Mouse (Mus musculus): ENCODE measurements around the gene Hacl1.

Gene Hacl1

DNA sequence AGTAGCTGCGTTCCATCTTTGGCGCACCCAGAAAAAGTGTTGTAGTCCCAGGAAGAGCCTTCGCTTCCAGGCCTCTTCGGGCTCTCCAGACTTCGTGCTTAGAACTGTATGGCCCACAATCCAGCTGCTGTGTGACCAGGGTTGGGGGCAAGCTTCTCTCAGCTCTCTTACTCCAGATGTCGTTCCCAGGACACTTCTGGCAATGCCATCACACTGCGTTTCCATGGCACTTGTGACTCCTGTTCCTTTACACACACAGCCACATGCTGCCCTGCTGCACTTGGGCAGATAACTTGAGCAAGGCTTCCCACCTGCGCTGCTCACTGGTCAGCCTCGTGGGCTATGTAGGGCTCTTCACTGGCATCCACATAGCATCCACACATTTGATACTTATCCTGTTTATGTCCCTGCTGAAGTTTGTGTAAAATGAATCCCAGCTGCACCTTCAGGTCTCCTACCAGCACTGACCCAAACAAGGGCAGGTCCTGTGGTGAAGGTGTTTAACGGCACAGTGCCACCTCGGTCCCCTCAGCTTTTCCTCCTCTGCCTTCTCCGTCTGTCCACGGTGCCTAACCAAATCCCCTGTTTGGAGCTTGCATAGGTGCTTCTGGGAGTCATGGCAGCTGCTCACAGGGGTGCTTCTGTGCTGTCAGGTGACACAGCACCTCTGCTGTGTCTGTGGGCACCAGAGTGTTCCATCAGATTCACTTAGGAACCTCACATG is 22.5 kb upstream of the Hacl1 start:
- in situ Hi-C loops (cut with MboI; ENCODE audit: low sequenced_read_pairs) = loop anchor here (25.0 kb wide), 1 partner anchor 274 kb away; no protein-coding TSS in a partner anchor

DNA sequence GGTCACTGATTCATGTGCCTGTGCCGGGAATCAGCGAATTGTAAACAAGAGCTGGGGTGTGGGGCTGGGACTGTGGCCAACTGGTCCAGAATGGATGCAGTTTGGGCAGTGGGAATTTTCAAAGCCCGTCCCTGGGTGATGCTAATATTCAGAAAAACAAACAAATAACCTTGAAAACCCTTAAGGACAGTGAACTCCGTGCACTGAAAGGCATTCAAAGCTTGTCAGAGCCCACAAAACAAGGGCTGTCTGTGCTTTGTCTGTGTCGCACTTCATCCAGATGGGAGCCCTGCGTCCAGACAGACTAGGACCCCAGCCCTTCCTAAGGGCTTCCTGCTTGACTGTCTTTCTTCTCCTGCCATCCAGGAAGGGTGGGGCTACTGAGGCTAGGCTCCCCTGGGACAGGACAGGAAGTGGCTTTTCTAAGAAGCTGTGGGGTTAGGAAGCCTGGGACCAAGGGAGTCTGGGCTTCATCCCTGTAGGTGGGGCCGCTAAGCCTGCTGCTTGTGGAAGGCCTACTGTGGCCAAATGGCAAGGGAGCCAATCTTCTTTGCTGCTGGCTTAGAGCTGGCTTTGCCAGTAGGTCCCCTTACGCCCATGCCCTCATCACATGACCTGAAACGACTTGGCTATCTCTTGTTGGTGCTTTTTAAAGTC is 21.6 kb upstream of the Hacl1 start:
- in situ Hi-C loops (cut with MboI; ENCODE audit: low sequenced_read_pairs) = loop anchor here (25.0 kb wide), 1 partner anchor 275 kb away; no protein-coding TSS in a partner anchor

DNA sequence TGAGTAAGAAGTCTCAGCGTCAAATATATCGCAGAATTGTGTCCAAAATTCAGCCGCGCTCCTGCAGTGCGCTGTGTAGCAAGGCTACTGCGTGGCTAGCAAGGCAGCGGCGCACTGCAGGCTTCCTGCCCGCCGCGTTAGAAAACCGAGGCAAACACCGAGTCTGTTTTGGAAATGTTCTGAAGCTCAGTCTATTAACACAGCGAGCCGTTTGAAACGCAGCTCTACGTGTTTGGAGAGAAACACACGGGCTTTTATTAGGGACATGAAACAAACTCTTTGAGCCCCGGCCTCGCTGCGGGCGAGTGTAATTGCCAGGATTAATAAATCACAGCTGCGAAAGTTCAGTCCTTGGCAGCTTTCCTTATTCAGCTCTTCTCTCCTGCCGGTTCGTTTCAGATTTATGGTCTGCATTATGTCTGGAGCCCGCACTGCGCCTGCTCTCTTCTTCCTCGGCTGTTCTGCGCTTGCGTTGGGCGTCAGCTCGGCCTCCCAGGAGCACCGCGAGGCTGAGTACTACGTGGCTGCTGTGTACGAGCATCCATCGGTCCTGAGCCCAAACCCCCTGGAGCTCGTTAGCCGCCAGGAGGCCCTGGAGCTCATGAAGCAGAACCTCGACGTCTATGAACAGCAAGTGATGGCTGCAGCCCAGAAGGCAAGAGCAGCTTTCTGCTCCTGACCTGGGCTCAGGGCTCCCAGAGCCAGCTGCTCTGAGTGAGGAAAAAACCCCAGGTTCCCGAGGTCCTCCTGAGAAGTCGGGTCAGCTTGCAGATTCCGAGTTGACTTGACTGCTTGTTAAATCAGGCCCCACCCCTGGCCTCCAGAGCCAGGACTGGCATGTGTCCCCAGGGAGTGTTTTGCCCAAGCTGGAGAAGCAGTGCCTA is 20.8 kb upstream of the Hacl1 start:
- in situ Hi-C loops (cut with MboI; ENCODE audit: low sequenced_read_pairs) = loop anchor here (25.0 kb wide), 1 partner anchor 275 kb away; no protein-coding TSS in a partner anchor

DNA sequence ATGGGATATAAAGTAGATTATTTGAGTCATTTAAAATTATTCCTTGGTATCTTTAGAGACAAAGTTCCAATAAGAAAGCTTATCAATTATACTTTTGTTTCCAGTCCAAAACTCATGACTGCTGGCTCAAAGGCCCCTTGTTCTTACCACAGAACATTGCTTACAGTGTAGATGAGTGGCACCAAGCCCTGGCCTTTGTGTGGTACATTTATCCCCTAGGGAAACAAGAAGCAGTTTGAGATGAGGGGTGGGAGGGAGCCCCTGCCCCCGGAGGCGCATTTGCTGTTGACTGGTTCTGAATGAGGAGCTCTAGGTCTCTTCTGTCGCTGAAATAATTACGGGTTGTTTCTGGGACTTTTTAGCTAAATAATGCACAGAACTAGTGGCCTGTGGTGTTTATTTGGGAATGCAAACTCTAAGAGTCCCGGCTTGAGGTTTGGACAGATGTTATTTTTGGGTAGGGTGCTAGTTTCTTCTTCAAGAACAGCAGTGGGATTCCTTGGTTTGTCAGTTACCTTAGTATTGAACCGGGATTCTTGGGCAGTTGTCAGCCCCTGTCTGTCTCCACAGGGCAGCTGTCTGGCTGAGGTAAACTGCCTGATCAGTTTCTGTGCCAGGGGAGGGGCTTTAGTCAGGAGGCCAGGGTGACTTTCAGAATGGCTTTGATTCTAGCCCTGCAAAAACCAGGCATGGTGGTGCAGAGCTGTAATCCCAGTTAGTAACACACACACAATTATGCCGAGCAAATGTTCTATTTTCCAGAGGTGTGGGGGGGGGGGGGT is 19.4 kb upstream of the Hacl1 start:
- in situ Hi-C loops (cut with MboI; ENCODE audit: low sequenced_read_pairs) = loop anchor here (25.0 kb wide), 1 partner anchor 277 kb away; no protein-coding TSS in a partner anchor

DNA sequence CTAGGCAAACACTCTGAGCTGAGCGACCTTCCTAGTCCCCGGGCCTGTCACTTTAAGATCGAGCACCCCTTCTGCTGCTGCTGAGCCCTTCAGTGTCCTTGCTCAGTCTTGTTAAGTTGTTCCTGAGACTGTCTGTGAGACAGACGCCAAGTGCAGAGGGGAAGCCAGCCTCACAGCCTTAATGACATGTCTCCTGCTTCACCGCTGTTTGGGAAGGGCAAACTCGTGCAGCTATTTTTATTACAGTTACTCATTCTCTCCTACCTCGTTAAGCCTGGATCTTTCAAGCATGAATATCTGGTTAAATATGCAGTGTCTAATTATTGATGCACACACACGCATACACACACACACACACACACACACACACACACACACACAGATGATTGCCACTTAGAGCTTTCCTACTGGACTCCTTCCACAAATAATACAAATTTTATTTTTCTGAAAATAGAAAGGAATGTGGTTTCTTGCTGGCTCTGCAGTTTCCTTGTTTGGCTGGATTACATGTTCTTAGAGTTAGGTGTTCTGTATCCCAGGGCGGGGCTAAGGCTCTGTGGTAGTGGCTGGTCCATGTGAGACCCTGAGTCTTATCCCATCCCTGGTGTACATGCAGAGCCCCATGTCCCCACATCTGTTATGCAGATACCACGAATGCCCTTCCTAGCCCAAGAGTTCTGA is 18.6 kb upstream of the Hacl1 start:
- in situ Hi-C loops (cut with MboI; ENCODE audit: low sequenced_read_pairs) = loop anchor here (5.0 to 25.0 kb wide), 3 partner anchors 128 to 415 kb away; no protein-coding TSS in a partner anchor

DNA sequence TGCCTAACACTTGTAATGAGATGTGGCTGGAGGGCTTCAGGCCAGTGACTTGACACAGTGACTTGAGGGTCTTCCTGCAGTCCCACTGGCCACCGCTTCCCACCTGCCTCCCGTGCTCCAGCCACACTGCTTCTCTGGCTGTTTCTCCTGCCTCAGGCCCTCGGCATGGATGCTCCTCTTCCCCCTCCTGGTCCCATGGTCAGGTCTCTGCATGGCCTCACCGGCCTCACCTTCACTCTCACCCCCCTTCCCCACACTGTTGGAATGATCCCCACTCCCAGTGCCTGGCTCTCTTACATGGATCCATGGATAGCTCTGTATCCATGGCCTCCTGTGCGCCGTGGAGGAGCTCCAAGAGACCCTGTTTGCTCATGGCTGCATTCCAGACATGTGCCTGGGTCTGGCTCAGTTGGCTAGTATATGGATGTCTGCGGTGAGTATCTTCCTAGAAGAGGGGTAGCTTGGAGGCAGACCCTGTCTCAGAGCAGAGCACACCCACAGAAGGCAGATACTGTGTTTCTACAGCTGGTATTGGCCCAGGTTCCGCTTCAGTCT is 17.1 kb upstream of the Hacl1 start:
- in situ Hi-C loops (cut with MboI; ENCODE audit: low sequenced_read_pairs) = loop anchor here (5.0 to 25.0 kb wide), 3 partner anchors 129 to 417 kb away; no protein-coding TSS in a partner anchor

DNA sequence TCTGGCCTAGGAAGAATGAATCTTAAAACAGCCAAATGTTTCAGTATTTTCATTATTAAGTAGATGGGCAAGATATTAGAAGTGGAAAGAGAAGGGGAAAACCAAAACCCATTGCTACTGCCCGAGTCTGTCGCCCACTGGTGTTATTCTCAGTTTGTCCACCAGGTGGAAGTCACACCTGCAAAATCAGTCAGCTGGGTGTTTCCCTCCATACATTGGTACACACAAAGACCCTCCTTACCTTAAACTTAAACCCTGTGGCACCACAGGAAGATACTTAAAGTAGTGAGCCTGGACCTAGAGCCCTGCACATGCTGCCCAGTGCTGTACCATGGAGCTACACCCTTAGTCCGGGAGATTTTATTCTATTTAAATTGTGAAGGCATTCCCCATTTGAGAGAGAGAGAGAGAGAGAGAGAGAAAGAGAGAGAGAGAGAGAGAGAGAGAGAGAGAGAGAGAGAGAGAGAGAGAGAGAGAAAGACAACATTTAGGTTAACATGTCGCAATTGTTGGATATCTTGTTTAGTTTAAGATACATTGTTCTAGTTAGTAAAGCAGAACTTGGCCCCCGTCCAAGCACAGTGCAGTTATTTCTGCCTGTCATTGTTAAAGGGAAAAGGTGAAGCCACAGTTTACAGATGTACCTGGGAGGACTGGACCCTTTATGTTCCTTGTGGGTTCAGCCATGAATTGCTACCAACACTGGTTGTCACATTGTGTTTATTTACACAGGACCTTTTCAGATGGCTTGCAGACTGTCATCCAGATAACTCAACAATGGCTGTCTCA is 16.0 kb upstream of the Hacl1 start:
- in situ Hi-C loops (cut with MboI; ENCODE audit: low sequenced_read_pairs) = loop anchor here (5.0 to 25.0 kb wide), 3 partner anchors 130 to 418 kb away; no protein-coding TSS in a partner anchor

DNA sequence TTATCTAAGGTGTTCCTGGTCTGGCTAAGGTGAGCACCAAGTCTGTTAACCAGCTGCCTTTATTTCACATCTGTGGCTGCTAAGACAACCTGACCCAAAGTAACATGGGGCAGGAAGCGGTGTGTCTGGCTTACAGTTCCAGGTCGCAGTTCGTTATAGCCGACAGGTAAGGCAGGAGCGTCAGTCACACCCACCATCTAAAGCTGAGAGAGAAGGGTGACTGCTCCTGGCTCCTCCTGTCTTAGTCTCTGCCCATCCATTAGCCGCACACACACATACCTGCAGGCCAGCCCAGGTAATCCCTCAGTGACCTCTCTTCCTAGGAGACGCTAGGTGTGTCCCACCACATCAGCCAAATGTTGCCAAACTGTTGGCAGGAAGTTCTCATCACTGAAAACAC is 15.3 kb upstream of the Hacl1 start:
- in situ Hi-C loops (cut with MboI; ENCODE audit: low sequenced_read_pairs) = loop anchor here (5.0 to 25.0 kb wide), 3 partner anchors 131 to 418 kb away; no protein-coding TSS in a partner anchor

DNA sequence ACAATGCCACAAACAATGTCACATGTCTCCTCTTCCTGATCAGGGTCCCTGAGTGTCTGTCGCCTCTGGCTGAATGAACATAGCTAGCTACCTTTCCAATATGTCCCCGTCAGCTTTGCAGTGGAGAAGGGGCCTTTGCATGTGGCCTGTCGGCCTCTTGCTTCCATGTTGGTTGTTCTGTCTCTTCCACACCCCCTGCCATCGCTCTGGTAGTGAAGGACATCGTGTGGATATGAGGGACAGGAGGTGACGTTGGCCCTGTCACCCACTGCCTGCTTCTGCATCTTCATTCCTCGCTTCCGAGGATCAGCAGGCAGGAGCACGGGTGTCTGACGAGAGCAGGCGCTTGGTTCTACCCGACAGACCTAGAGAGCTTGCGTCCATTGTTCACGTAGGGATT is 14.3 kb upstream of the Hacl1 start:
- in situ Hi-C loops (cut with MboI; ENCODE audit: low sequenced_read_pairs) = loop anchor here (5.0 to 25.0 kb wide), 3 partner anchors 132 to 419 kb away; no protein-coding TSS in a partner anchor

DNA sequence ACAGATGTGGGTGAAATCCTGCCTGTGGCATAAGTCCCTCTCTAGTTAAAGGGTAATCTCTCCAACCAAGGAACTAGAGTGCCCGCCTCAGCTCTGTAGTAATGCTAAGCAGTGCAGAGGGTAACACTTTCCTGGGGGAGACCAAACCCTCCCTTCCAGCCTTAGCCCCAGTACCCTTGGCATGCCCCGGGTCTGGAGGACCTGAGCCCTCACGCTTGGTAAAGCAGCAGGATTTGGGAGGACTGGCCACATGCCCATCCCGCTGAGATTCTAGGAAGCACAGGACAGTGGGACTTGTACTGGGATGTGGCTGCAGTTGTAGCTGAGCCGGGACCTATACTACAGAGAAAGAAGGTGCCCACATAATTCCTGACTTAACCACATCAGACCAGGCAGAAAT is 13.7 kb upstream of the Hacl1 start:
- in situ Hi-C loops (cut with MboI; ENCODE audit: low sequenced_read_pairs) = loop anchor here (5.0 to 25.0 kb wide), 3 partner anchors 132 to 420 kb away; no protein-coding TSS in a partner anchor

DNA sequence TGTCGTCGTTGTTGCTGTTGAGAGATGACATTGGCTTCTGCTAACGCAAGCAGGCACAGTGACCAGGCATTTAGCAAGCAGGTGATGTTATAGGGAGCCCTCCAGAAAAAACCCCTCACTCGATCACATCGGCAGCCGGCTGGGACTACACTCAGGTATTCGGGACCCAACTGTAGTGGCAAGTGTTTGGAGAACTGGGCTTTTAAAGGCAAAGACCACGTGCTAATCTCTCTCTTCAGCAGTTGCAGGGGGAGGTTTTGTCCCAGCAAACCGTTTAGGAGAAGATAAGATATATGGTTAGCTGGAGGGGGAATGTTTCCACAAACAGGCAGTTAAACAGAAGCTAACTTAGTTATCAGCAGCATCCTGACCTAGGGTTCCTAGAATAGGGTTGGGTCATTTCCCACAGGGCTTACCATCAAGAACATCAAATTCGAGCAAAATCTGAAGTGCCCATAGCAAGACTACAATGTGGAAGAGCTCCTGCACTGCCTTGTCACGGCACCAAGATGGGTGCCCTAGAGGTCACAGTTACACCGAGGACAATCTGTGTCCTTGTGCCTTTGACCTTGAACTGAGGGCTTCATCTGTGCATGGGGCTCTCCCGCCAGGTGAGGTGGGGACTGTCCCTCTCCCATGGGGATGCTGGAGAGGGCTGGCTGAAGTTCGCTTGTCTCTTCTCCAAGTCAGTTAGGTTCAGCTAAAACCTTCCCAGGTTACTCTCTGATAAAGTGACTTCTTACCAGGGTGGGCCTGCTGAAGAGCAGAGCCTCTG is 12.2 kb upstream of the Hacl1 start:
- in situ Hi-C loops (cut with MboI; ENCODE audit: low sequenced_read_pairs) = loop anchor here (10.0 to 25.0 kb wide), 2 partner anchors 284 to 422 kb away; no protein-coding TSS in a partner anchor

DNA sequence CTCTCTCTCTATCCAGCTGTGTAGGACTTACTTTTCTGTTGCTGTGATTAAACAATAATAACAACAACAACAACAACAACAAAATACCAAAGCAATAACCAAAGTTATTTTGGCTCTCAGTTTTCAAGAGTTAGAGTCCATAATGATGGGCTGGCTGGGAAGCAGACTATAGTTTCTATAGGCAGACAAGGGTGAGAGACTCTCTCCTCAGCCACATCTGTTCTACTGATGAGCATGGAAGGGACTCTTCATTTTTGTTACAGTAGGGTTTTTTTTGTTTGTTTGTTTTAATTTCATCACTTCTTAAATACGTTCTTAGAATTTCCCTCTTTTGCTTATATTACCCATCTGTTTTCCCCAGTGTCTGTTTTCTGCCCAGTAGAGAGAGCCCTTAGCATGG is 11.5 kb upstream of the Hacl1 start:
- in situ Hi-C loops (cut with MboI; ENCODE audit: low sequenced_read_pairs) = loop anchor here (10.0 to 25.0 kb wide), 2 partner anchors 285 to 422 kb away; no protein-coding TSS in a partner anchor

DNA sequence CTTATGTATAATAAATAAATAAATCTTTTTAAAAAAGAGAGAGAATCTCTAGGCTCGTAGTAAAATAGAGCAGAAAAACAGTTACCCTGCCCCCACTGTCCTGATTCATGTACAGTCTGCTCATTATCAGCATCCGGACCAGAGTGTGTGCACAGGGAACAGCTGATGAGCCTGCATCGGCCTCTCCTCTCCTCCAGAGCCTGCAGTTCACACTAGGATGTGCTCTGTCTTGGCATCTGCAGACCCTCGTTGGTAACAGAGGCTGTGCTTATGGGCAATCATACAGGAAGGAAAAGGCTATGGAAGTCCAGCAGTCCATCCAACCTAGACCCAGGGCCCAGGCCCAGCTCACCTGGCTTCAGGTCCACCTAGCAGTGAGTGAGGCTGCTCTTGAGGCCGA is 11.0 kb upstream of the Hacl1 start:
- in situ Hi-C loops (cut with MboI; ENCODE audit: low sequenced_read_pairs) = loop anchor here (10.0 to 25.0 kb wide), 2 partner anchors 285 to 423 kb away; no protein-coding TSS in a partner anchor

DNA sequence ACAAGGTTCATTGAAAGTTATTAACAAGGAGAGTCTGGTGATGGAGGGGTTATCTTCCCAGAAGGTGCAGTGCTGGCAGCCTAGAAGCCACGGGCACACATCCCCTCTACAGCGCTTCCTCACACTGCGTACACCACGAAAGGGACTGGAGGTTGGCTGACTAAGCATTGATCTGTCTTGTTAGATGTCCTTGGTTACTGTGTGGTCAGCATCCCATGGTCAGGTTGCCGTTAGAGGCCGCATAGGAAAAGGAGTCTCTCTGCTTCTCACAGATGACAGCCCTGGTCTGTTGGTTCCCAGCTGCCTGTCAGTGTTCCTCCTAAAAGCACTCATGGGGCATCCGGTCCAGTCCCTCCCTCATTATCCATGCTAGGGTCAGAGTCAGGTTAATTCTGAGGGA is 10.1 kb upstream of the Hacl1 start:
- in situ Hi-C loops (cut with MboI; ENCODE audit: low sequenced_read_pairs) = loop anchor here (10.0 to 25.0 kb wide), 2 partner anchors 286 to 424 kb away; no protein-coding TSS in a partner anchor

DNA sequence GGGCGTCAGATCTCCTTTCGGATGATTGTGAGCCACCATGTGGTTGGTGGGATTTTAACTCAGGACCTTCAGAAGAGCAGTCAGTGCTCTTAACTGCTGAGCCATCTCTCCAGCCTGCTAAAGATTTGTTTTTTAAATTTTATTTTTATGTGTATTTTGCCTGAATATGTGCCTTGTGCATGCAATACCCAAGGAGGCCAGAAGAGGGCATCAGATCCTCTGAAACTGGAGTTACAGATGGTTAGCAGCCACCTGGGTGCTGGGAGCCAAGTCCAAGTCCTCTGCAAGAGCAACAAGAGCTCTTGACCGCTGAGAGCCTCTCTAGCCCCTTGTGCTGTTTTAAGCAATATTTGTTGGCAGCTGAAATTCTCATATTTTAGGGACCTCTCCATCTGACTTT is 9.3 kb upstream of the Hacl1 start:
- in situ Hi-C loops (cut with MboI; ENCODE audit: low sequenced_read_pairs) = loop anchor here (10.0 to 25.0 kb wide), 2 partner anchors 287 to 424 kb away; no protein-coding TSS in a partner anchor

DNA sequence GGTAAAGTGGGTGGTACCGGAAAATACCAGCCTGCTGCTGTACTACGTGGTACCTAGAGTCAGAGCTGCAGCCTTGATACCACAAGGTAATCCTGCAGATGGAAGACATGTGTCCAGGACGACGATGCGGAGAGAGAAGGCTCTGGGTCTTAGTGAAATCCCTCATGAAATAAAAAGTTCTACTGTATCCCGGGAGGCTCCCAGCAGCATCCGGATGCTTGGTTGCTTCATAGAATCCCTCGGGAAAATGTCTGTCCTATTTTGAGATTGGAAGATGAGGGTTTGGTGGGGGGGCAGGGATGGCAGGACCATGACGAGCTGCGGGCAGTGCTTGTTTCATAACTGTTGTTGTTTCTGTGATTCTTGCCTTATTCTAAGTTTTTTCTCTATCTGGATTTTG is 6.9 kb upstream of the Hacl1 start:
- in situ Hi-C loops (cut with MboI; ENCODE audit: low sequenced_read_pairs) = no loop called here

DNA sequence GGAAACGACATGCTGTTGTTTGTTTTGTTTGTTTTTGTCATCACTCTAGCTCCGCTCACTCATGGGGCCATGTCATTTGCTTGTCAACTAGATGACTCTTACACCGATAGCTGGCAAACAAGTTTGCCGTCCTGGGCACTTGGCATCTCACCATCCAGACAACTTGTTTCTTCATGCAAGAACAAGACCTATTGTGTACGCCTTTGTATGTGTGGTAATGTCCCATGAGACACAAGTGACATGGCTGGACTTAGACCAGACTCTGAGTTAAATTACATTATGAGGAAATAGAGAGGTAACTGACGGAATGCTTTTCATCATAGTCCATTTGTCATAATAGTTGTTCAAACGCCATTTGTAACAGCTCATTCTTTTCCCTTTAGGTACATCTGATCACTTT is 4.8 kb upstream of the Hacl1 start:
- in situ Hi-C loops (cut with MboI; ENCODE audit: low sequenced_read_pairs) = no loop called here

Data from CH12F3 (cell line).